Mouse (Mus musculus): ENCODE data around the gene Lag3. TPM values are rescaled to one million over a fixed set of nuclear protein-coding genes. Genes with fewer than 3 reads are reported as not detected.

Lag3 gene
- polyA plus RNA-seq, 1 experiment from 2014 or later: 2.1 TPM

GRCm38 (mm10) chr6:124863658-124864298 lies 47.7 kb downstream of the Lag3 start, which contains the start of gene Gpr162:
Gpr162 (minus strand) TSS chr6:124863983.
- Histone ChIP-seq H3K27ac (peak within 1 kb of the TSS; percentile 91), H3K4me2 (replicated peaks) (peak within 1 kb of the TSS; percentile 64), H3K9me3 (ENCODE audit: control insufficient read depth, low read length) (no peaks in the 10 kb centered on the region), H3K27me3 (ENCODE audit: control insufficient read depth, insufficient read depth, low read length) (no peaks in the 10 kb centered on the region), H3K36me3 (replicated peaks; ENCODE audit: control insufficient read depth, insufficient read depth) (peaks cover 11% of the 10 kb centered on the region; the same call in 1 of the 2 replicates), H3K4me3 (replicated peaks; ENCODE audit: low read length) (peak within 1 kb of the TSS; percentile 62), H3K9ac (peak within 1 kb of the TSS; percentile 92), H3K4me1 (replicated peaks; ENCODE audit: control insufficient read depth, insufficient read depth, low read length) (peaks cover 38% of the 10 kb centered on the region)
- WGBS: under 1% methylated on average over 39 of the region's 43 CpGs
- ATAC-seq (ENCODE audit: low FRiP score) (peak; percentile 61), DNase-seq (ENCODE audit: low spot score) (peak; percentile 62)

GRCm38 (mm10) chr6:124863125-124863657 lies 48.3 kb downstream of the Lag3 start:
- H3K9ac ChIP-seq: peak overlapping the region; percentile 92
- ATAC-seq (ENCODE audit: low FRiP score): peak; percentile 37; the same call in 1 of the 2 replicates
- H3K4me2 ChIP-seq (replicated peaks): peak overlapping the region; percentile 64
- peak overlapping the region; percentile 62 for H3K4me3 ChIP-seq (replicated peaks; ENCODE audit: low read length)
- no peaks in the 10 kb centered on the region for H3K9me3 ChIP-seq (ENCODE audit: control insufficient read depth, low read length)
- peak overlapping the region; percentile 91 for H3K27ac ChIP-seq
- H3K27me3 ChIP-seq (ENCODE audit: control insufficient read depth, insufficient read depth, low read length): no peaks in the 10 kb centered on the region
- H3K36me3 ChIP-seq (replicated peaks; ENCODE audit: control insufficient read depth, insufficient read depth): peaks cover 12% of the 10 kb centered on the region; the same call in 1 of the 2 replicates
- H3K4me1 ChIP-seq (replicated peaks; ENCODE audit: control insufficient read depth, insufficient read depth, low read length): peaks cover 44% of the 10 kb centered on the region
- 1% methylated on average over 16 of the region's 16 CpGs for WGBS
- no peak for DNase-seq (ENCODE audit: low spot score)

- DNase-seq (ENCODE audit: low spot score) (no peak), ATAC-seq (ENCODE audit: low FRiP score) (peak; percentile 6; the same call in 1 of the 2 replicates)
- WGBS: 8% methylated on average over 8 of the region's 8 CpGs
- H3K4me2 ChIP-seq (replicated peaks): peak overlapping the region; percentile 64
- peaks cover 12% of the 10 kb centered on the region; the same call in 1 of the 2 replicates for H3K36me3 ChIP-seq (replicated peaks; ENCODE audit: control insufficient read depth, insufficient read depth)
- H3K27ac ChIP-seq: peak overlapping the region; percentile 91
- peak overlapping the region; percentile 62 for H3K4me3 ChIP-seq (replicated peaks; ENCODE audit: low read length)
- no peaks in the 10 kb centered on the region for H3K9me3 ChIP-seq (ENCODE audit: control insufficient read depth, low read length)
- H3K9ac ChIP-seq: peak overlapping the region; percentile 92
- H3K27me3 ChIP-seq (ENCODE audit: control insufficient read depth, insufficient read depth, low read length): no peaks in the 10 kb centered on the region
- peaks cover 49% of the 10 kb centered on the region for H3K4me1 ChIP-seq (replicated peaks; ENCODE audit: control insufficient read depth, insufficient read depth, low read length)
These were observed 48.9 kb downstream of the Lag3 start for GRCm38 (mm10) chr6:124862406-124863124.

GRCm38 (mm10) chr6:124861802-124862201 lies 49.7 kb downstream of the Lag3 start:
- peaks cover 49% of the 10 kb centered on the region for H3K4me1 ChIP-seq (replicated peaks; ENCODE audit: control insufficient read depth, insufficient read depth, low read length)
- no peaks in the 10 kb centered on the region for H3K9me3 ChIP-seq (ENCODE audit: control insufficient read depth, low read length)
- H3K4me3 ChIP-seq (replicated peaks; ENCODE audit: low read length): peak overlapping the region; percentile 62
- DNase-seq (ENCODE audit: low spot score) (no peak), ATAC-seq (ENCODE audit: low FRiP score) (no peak)
- 35% methylated on average over 3 of the region's 3 CpGs for WGBS
- peak overlapping the region; percentile 64 for H3K4me2 ChIP-seq (replicated peaks)
- peak overlapping the region; percentile 92 for H3K9ac ChIP-seq
- H3K36me3 ChIP-seq (replicated peaks; ENCODE audit: control insufficient read depth, insufficient read depth): peaks cover 12% of the 10 kb centered on the region; the same call in 1 of the 2 replicates
- H3K27ac ChIP-seq: peak overlapping the region; percentile 91; the same call in 1 of the 2 replicates
- no peaks in the 10 kb centered on the region for H3K27me3 ChIP-seq (ENCODE audit: control insufficient read depth, insufficient read depth, low read length)

- Histone ChIP-seq H3K27me3 (ENCODE audit: control insufficient read depth, insufficient read depth, low read length) (no peaks in the 10 kb centered on the region), H3K4me1 (replicated peaks; ENCODE audit: control insufficient read depth, insufficient read depth, low read length) (peaks cover 49% of the 10 kb centered on the region), H3K4me2 (replicated peaks) (peak overlapping the region; percentile 64), H3K9ac (peak overlapping the region; percentile 92; the same call in 1 of the 2 replicates), H3K36me3 (replicated peaks; ENCODE audit: control insufficient read depth, insufficient read depth) (peaks cover 12% of the 10 kb centered on the region; the same call in 1 of the 2 replicates), H3K9me3 (ENCODE audit: control insufficient read depth, low read length) (no peaks in the 10 kb centered on the region), H3K4me3 (replicated peaks; ENCODE audit: low read length) (0 out of 2 replicates have a peak overlapping the region, but pooled peaks have one; percentile 62), H3K27ac (no peak overlapping the region)
- DNase-seq (ENCODE audit: low spot score): no peak
- no peak for ATAC-seq (ENCODE audit: low FRiP score)
- 79% methylated on average over 19 of the region's 19 CpGs for WGBS
These were observed 50.2 kb downstream of the Lag3 start for GRCm38 (mm10) chr6:124861266-124861665.

- 78% methylated on average over 9 of the region's 9 CpGs for WGBS
- Histone ChIP-seq H3K36me3 (replicated peaks; ENCODE audit: control insufficient read depth, insufficient read depth) (peaks cover 12% of the 10 kb centered on the region; the same call in 1 of the 2 replicates), H3K9ac (peak overlapping the region; percentile 37), H3K4me3 (replicated peaks; ENCODE audit: low read length) (no peak overlapping the region), H3K27ac (peak overlapping the region; percentile 55; the same call in 1 of the 2 replicates), H3K4me1 (replicated peaks; ENCODE audit: control insufficient read depth, insufficient read depth, low read length) (peaks cover 56% of the 10 kb centered on the region), H3K4me2 (replicated peaks) (peak overlapping the region; percentile 64), H3K9me3 (ENCODE audit: control insufficient read depth, low read length) (no peaks in the 10 kb centered on the region), H3K27me3 (ENCODE audit: control insufficient read depth, insufficient read depth, low read length) (no peaks in the 10 kb centered on the region)
- DNase-seq (ENCODE audit: low spot score): no peak
- no peak for ATAC-seq (ENCODE audit: low FRiP score)
These were observed 51.0 kb downstream of the Lag3 start for GRCm38 (mm10) chr6:124860511-124860910.

GRCm38 (mm10) chr6:124859725-124860124 lies 51.8 kb downstream of the Lag3 start:
- DNase-seq (ENCODE audit: low spot score) (peak; percentile 84), ATAC-seq (ENCODE audit: low FRiP score) (no peak)
- Histone ChIP-seq H3K27ac (peak overlapping the region; percentile 55), H3K9ac (peak overlapping the region; percentile 37), H3K4me3 (replicated peaks; ENCODE audit: low read length) (0 out of 2 replicates have a peak overlapping the region, but pooled peaks have one; percentile 0), H3K4me1 (replicated peaks; ENCODE audit: control insufficient read depth, insufficient read depth, low read length) (peaks cover 52% of the 10 kb centered on the region), H3K36me3 (replicated peaks; ENCODE audit: control insufficient read depth, insufficient read depth) (peaks cover 13% of the 10 kb centered on the region), H3K9me3 (ENCODE audit: control insufficient read depth, low read length) (no peaks in the 10 kb centered on the region), H3K27me3 (ENCODE audit: control insufficient read depth, insufficient read depth, low read length) (no peaks in the 10 kb centered on the region), H3K4me2 (replicated peaks) (peak overlapping the region; percentile 32)
- WGBS: 7% methylated on average over 12 of the region's 12 CpGs

- peak overlapping the region; percentile 83 for H3K4me2 ChIP-seq (replicated peaks)
- no peak for DNase-seq (ENCODE audit: low spot score)
- no peak overlapping the region for H3K27ac ChIP-seq
- WGBS: 73% methylated on average over 28 of the region's 28 CpGs
- H3K9me3 ChIP-seq (ENCODE audit: control insufficient read depth, low read length): no peaks in the 10 kb centered on the region
- no peaks in the 10 kb centered on the region for H3K27me3 ChIP-seq (ENCODE audit: control insufficient read depth, insufficient read depth, low read length)
- no peak for ATAC-seq (ENCODE audit: low FRiP score)
- peaks cover 19% of the 10 kb centered on the region for H3K36me3 ChIP-seq (replicated peaks; ENCODE audit: control insufficient read depth, insufficient read depth)
- H3K4me3 ChIP-seq (replicated peaks; ENCODE audit: low read length): no peak overlapping the region
- peaks cover 45% of the 10 kb centered on the region for H3K4me1 ChIP-seq (replicated peaks; ENCODE audit: control insufficient read depth, insufficient read depth, low read length)
- H3K9ac ChIP-seq: 0 out of 2 replicates have a peak overlapping the region, but pooled peaks have one; percentile 96
These were observed 52.8 kb downstream of the Lag3 start for GRCm38 (mm10) chr6:124858561-124859318.
